Mouse (Mus musculus) cortical plate, adult 2 months (tissue): ENCODE data around the gene Zfp169.

Experiments used
- CTCF ChIP-seq: fragments of 200-500 bp; IDR thresholded peaks from 2 replicates; pipeline ENCODE4 v1.5.1; 2011; ENCODE audit warnings: mild to moderate bottlenecking, control low read depth, low read length; ENCODE audit not compliant: insufficient read depth; ENCODE audit errors: extremely low read depth
- POLR2A ChIP-seq: fragments of 200-500 bp; IDR thresholded peaks from 2 replicates; pipeline ENCODE4 v1.6.1; 2011; ENCODE audit warnings: mild to moderate bottlenecking, low read length, control low read depth; ENCODE audit not compliant: insufficient read depth; ENCODE audit errors: extremely low read depth

GRCm38 (mm10) chr13:48562336-48562735 is 49.1 kb upstream of the Zfp169 start:
- TF ChIP-seq CTCF, result no peak
- TF ChIP-seq POLR2A, result no peak
